Mouse (Mus musculus): Measurements from ENCODE around the gene Rxra.

Rxra gene

DNA sequence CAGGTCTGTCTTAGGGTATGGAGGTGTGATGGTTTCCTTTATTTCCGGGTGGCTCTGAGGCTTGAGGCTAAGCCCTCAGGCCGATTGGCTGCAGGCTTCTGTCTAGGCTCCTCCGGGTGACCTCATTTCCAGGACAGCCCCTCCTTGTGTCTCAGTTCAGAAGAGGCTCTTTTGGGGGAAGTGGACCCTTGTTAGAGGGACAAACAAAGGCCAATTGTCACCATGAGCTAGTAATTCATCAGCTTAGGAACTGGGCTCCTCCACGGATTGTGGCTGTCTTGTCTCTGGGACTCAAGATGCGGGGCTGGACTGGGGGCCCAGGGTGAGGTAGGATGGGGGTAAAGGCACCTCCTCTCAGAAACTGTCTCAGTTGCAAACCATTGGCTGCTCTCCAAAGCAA, 5.5 kb upstream of the Rxra start:
- DNase-seq (ENCODE audit: low spot score in 2 of 2) = no peak

DNA sequence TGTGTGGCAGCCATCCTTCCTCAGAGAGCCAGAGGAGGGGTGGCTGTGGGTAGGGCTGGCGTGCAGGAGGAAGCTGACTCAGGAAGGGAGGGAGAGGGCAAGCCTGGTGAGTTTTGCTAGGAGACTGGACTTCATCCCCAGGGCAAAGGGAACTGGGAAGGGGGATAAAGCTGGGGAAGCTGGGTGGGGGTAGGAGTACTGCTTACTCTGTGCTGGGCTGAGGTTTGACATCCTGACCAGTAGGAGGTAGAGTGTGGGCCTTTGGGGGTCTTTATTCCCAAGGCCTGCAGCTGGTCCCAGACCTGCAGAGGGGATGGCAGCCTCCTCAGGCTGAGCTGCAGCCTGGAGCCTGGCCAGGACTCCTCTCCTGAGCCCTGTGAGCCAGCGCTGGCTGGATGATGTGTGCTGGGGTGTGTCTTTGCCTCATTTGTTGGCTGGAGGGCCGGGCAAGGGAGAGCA, 4.6 kb upstream of the Rxra start:
- DNase-seq (ENCODE audit: low spot score in 2 of 2) = peak in 1 of 2 experiments; percentile 46

DNA sequence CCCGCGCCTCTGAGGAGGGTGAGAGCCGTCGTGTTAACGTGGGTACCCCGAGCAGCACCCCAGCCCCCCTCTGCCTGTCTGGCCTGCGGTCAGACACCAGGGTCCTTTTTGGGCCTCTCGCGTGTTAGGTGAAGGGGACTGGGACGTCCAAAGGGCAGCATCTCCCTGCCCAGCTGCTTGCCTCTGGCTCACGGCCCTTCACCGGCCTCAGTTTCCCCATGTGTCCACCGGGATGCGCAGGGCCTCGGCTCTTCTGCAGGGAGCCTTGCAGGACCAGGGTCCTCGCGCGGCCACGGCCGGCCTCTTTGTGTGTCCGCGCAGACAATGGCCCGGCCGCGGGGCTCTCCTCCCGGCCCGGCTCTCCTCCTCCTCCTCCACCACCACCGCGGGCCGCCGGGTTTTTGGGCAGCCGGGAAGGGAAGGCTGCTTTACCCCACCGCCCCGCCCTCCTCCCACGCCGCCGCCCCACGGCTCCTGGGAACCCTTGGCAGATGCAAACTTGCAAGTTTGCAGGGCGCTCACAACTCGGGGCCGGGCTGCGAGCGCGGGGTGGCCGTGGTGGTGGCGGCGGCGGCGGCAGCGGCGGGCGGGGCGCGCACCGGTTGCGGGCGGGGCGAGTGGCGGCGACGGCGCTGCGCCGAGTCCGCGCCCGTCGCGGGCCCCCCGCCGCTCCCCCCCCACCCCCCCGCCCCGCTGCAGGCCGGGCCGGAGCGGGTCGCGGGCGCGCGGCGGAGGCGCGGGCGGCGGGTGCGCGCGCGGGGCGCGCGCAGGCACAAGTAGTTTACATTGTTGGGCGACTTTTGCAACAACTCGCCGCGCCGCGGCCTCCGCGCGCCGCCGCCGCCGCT, 462 bp downstream of the Rxra start:
- DNase-seq (ENCODE audit: low spot score in 2 of 2) = peak; percentile 46 to 63

DNA sequence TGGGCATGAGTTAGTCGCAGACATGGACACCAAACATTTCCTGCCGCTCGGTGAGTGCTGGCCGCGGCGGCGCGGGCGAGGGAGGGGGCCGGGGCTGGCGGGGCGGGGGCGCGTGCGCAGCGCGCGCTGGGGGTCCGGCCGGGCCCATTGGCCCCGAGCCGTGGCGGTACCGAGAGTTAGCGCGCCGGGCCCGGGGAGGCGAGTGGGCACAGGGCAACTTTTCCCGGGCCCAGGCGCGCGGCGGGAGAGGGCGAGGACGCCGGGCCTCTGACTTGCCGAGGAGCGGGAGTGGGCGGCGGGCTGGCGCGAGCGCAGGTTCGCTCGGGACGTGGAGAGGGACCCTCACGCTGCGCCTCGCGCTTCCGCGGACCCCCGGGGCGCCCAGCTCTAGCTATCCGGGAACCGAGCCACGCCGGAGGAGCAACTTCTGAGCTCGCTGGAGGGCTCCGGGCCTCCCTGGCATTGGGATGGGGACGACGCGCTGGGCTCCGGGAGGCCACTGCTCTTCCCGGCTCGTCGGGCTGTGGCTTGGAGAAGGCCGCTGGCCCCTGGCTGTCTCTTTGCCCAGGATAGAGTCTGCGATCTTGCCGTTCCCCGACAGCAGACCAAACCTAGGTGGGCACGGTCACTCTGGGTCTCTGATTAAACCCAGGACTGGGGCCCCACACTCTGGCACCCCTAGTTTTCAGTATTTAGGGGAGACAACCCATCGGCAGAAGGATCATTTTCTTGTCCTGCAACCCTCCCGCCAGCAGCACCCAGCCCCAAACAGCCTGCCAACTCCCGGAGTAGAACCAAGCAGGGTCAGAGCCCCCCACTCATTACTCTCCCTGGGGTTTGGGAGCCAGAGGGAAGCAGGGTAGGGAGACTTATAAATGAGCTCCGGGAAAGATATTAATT, 1.4 kb downstream of the Rxra start:
- DNase-seq (ENCODE audit: low spot score in 2 of 2) = peak in 1 of 2 experiments; percentile 54

DNA sequence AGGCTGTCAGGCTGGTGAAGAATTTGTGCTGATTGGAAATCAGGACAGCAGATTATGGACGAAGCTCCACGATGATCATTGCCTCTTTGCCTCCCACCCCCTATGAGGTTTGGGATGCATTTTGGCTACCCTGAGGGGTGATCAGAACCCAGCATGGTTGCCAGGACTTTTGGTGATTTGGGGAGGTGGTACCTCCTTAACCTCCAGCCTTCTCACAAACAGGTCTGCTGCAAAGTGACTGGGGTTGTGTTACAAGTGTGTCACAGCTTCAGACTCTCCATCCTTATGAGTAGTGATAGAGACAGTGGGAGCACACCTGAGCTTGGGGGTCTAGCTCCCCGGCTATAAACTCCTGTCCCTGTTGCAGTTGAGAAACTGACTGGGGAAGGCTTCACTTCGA, 2.1 kb downstream of the Rxra start:
- no peak for DNase-seq (ENCODE audit: low spot score in 2 of 2)

DNA sequence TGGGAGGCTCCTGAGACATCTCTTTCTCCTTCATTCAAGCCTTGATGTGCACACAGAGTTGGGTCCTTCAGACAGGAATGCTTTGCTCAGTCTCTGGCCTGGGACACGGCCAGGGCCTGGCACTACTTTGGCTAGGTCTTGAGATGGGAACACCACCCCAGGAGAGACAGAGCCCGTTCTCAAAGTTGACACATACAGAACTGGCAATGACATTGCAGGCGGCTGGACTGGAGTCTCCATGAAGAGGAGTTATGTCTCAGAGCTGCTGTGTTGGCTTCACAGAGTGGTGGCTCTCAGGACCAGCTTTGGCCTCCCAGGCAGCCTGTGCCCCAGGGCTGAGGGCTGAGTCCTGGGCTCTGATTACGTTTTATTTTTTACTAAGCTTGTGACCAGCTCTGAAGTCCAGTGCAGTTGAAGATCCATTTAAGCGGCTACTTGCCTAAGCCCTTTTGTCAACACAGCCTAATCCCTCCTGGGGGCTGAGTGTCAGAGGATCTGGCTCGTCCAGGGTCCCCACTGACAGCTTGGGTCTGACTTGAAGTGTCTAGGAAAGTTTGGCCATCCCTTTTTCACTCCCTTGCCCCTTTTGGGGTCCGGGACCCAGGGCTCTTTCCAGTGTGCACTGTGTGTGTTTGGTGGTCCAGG, 2.7 kb downstream of the Rxra start:
- DNase-seq (ENCODE audit: low spot score in 2 of 2) = no peak

DNA sequence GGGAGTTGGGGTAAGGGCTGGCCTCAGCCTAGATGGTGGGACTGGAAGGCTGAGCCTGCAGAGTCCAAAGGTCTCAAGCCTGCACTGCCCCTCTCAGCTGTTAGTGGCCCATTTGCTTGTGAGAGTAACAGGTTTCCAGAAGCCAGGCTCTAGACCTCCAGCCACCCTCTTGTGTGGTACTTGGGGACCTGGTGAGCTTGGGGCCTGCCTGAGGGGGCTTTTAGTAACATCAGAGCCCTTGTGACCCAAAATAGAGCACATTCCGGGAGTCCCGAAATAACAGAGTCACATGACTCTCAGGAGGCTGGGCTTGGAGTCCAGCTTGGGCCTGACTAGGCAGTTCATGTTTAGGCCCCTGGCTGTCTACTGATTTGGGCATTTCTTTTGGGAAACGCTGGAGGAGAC, 3.4 kb downstream of the Rxra start:
- DNase-seq (ENCODE audit: low spot score in 2 of 2) = no peak

DNA sequence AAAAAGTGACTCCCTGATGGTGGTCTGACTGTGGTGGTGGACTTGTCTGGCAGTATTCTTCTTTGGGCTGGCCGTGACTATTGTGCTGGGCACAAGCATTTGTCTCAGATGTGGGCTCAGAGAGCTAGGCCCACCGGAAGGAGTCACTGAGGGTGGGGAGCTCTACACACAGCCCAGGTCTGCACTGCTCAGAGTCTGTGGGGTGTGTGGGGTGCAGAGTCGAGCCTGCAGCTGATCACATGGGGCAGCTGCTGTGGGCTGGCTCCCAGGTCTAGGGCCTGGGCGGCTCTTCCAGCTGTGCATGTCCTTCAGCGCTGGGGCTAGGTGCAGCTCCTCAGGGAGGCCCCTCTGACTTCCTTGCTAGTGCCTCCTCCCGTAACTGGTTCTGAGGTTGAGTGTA, 3.8 kb downstream of the Rxra start:
- DNase-seq (ENCODE audit: low spot score in 2 of 2) = no peak

DNA sequence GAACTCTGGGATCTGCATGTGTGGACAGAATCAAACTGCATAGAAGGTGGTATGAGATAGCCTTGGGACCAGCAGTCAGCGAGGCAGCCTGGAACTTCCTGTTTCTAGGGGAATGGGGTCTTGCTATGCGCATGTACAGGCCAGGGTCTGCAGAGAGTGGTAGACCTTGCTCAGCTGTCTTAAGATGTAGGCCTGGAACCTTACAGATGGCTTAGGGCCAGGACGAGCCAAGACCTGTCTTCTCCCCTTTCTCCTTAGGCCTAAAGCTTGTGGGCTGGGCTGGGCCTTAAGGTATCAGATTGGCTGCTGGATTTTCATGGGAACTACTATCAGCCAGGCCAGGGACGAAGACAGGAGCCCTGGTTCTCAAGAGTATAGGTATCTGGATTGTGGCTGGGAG, 4.4 kb downstream of the Rxra start:
- DNase-seq (ENCODE audit: low spot score in 2 of 2) = no peak

DNA sequence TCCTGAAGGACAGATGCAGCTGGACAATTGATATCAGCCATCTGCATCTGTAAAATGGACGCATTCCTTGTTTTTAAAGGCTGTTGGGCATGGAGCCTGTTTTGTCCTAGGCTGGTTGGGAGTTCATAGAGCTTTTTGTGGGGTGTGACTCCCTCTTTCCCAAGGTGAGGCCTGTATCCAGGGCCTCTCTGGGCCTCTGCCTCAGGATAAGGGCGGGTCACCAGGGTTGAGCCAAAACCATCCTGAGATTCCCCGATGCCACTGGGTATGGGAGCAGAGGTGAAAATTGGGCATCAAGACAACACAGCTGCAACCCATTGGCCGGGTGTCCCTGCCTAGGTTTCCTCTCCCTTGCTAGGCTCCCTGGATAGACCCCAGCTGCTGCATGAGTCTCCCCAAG, 5.2 kb downstream of the Rxra start:
- no peak for DNase-seq (ENCODE audit: low spot score in 2 of 2)

DNA sequence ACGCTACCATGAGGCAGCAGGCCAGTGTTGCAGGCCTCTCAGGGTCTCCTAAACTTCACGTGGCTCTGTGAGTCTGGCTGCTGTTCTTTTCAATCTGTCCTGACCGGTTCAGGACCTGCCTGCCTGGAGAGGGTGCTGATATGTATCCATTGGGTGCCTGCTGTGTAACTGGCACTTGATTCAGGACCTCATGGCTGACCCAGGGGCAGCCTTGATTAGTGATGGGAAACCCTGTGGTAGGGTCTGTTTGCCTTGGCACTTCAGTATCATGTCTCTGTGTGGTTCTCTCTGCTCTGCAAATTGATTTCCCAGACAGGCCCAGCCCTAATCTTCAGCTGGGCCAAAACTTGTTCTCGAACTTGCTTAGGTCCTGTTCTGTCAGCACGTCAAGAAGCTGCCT, 5.9 kb downstream of the Rxra start:
- DNase-seq (ENCODE audit: low spot score in 2 of 2) = no peak

DNA sequence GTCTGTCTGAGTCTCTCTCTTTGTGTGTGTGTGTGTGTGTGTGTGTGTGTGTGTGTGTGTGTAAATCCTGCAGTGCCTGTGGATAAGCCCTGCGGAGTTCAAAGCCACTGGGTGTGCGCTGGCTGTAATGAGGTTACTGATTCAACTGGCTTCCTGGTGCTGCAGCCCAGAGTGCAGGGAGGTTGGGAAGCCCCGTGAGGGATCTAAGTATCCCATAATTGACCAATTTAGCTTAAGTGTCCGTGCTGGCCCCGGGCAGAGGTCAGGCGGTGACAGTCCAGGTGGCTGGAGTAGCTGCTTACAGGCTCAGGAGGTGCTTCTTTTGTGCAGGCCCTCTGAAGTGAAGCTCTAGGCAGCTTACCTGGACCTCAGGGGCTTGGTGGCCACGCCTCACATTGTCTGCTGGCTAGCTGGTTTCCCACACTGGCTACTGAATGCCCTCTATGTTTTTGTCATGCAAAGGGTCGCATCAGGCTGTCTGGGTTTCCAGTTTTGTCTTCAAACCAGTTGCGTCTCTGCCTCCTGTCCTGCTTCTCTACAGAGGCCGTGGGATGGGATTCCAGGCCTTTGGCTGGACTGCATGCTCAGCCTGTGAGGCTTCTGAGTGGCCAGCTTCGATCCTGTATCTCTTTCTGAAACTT, 7.9 kb downstream of the Rxra start:
- no peak for DNase-seq (ENCODE audit: low spot score in 2 of 2)

DNA sequence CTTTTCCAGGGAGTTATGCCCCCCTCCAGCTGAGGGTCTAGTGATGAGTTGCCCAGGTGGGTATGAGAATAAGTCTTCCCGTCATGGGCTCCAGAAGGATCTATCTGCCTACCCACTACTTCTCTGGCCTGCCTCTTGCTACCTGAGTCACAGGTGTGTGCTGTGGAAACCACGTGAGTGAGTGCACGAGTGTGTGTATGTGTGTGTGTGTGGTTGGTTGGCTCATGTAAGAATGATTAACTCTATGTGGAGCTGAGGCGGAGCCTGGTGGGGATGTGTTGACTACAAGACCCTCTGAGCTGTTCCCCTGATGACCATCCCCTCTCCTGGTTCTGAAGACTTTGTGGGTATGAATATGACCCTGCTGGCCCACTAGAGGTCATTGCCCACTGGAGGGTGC, 9.7 kb downstream of the Rxra start:
- DNase-seq (ENCODE audit: low spot score in 2 of 2) = no peak

DNA sequence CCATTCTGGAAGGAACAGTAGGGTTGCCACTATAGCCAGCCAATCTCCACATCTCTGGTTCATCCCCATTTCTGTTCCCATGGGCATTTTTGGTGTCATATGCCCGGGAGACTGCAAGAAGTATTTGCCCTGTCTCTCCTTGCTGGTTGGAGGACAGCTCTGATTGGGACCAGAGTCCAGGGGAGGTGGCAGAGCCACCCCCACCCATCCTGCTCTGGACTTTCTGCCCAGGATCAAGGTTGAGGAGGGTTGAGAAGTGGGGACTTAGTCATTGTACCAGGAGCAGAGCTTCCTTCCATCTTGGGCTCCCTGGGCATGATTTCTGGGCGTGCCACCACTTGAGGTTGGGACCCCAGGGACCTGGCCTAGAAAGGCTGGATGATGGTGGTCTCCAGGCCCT, 10.1 kb downstream of the Rxra start:
- DNase-seq (ENCODE audit: low spot score in 2 of 2) = no peak

DNA sequence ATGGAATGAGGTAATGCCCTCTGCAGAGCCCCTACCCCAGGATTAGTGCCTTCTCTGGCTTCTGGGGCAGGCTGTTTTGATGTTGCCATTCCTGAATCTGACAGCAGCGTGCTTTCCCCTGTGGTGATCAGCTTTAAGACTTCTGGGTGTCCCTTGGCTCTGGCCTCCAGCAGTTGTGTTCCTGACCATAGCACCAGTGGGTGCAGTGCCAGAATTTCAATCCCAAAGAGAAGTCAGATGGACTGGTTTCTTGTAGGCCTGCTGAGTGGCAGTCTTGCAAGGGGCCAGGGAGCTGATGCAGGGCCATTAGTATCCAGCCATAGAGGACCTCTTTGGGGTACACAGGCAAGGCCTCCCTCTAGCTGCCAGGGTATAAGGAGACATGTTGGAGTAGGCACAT, 10.8 kb downstream of the Rxra start:
- DNase-seq (ENCODE audit: low spot score in 2 of 2) = no peak

DNA sequence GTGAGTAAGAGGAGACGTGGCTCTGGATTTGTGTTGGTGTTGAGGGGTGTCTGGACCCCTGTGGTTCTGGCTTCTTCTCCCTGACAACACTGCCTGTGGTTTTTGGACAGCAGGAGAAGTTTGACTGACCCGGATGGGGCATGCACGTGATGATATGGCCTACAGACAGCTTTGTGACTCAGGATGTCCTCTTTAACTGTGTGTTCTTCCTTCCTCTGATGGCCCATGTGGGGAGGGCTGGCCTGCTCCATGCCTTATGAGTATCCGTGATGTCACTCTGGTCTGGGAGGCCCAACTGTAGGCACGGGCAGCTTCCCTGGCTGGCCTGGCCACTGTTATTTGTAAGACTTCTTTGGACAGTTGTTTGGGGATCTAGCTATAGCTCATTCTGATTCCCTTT, 11.7 kb downstream of the Rxra start:
- no peak for DNase-seq (ENCODE audit: low spot score in 2 of 2)

DNA sequence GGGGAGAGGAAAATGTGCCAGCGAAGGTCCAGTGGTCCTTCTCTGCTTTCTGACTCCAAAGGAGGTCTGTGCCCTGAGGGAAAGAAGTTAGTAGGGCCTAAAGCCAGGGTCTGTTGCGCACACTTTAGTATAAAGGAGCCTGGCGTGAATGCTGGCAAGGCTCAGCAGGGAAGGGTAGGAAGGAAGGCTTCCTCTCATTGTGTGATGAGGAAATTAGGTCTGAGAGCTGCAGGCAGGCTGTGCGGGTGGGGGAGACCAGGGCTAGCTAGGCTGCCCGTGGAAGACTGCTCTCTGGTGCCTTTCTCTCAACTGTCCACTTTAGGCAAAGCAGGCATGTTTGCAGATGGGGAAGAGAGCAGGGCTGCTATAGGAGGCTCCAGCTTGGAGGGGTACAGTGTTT, 14.5 kb downstream of the Rxra start:
- DNase-seq (ENCODE audit: low spot score in 2 of 2) = no peak

DNA sequence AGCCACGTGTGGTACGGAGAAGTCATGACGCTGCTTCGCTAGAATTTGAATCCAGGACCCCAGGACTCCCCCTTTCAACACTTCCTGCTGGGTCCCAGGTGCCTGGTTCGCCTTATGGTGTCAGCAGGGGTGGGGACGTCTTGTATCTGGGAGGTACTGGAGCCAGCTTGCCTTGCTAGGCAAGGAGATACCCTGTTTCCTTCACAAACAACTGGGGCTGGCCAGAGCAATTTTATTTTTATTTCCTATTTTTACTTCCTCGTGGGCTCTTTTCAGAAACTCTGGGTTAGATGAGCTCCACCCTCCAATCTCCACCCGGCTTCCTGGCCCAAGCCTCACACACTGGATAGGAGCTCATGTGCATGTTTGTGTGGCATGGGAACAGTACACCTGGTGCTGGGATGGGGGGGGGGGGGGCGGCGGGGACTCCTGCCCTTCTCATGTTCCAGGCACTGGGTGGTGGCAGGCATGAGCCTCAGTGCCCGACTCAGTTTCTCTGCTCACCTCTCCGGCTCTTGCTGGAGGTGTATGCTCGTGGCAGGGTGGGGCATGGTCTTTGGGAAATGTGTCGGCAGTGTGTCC, 15.0 kb downstream of the Rxra start:
- no peak for DNase-seq (ENCODE audit: low spot score in 2 of 2)

DNA sequence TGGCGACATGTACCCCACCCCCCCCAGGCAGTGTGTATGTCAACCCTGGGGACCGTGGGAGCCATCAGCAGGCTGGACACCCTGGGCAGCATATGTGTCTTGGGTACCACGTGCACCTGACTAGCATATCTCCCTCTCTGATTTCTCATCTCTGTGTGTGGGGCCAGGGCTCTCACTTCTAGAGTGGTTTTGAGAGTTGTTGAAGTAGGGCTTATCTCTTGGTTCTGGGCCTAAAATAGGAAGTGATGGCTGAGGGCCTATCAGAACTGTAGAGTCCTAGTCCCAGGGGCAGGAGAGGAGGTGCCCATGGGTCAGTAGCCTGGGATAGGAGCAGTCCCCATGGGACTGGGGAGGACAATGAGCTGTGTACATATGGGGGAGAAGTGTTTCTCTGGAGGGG, 16.4 kb downstream of the Rxra start:
- DNase-seq (ENCODE audit: low spot score in 2 of 2) = no peak

DNA sequence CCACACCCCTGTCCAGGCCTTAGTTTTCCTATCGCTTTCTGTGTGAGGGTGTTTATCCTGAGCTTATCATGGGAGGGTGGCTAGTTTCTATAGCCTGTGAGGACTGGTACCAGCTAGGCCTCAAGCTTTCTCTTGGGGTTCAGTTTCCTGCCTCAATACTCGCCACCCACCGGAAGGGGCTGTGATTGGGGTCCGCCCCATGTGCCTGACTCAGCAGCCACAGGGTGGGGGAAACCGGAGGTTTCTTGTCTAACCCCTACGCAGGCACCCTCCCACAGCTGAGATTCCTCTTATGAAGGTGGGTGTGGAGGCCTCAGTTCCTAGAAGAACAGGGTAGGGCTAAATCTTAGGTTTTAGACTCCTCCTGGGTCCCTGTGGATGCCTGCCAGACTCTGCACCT, 17.4 kb downstream of the Rxra start:
- DNase-seq (ENCODE audit: low spot score in 2 of 2) = no peak

DNA sequence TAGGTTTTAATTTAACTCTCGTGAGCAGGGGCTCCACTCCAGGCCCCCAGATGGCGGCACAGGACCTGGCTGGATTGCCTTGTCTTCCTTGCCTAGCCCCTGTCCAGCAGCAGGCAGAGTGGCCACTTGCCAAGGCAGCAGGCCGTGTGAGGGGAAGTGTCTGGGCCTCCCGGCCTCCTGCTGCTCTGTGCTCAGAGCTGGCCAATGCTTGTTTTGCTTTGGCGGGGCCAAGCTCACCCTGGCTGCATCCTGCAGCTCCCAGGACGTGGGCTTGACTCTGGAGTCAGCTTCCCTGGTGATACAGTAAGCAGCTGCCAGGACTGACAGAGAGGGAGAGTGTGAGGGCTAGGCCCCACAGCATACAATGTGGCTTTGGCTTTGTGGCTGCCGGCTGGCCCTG, 23.3 kb downstream of the Rxra start:
- peak; percentile 86 to 88 for DNase-seq (ENCODE audit: low spot score in 2 of 2)

DNA sequence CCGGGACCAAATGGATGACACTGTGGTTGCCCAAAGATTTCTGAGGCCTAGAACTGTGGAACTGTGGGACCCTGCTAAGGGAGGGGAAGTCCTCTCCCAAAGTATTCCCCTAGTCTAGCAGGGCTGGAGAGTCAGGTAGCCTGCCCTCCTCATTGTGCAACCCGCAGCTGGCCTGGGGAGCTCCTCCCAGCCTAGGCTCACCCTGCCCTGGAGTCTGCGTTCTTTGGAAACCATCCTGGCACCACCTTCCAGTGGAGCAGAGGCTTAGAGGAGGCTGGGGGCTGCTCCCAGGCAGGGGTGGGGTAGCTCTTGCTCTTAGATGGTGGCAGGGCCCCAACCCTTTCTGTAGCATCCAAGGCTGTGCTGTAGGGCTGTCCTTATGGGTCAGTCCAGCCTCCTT, 26.0 kb downstream of the Rxra start:
- no peak for DNase-seq (ENCODE audit: low spot score in 2 of 2)

All from right cerebral cortex, postnatal 10 days (tissue).